Mouse (Mus musculus): ENCODE data around the gene Gm10447.
A peak's percentile ranks its signal among the peaks of the same experiment; 100 is the strongest.
"Not testable (repeated sequence)": the region's sequence is repeated elsewhere in the genome, so short reads cannot be mapped to it uniquely, and the experiment has no call there.

The Gm10447 gene

DNA sequence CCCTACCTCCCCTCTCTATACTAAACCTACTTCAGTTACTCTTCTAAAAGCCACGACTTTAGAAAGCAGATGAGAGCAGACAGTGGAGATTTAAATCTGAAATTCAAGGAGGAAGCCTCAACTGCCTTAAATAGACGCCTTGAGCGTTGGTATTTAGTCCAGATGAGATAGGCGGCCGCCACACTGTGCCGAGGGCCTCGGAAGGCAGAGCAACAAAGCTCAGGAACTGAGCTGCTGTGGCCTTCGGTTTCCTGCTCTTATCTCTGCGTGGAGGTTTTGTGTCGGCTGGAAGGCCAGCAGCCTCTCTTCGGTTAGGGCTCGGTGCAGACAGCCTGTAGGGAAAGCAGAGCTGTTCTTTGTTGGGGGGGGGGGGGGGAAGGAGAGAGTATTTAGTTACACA lies 15.0 kb downstream of the Gm10447 start:
- DNase-seq, result no peak

DNA sequence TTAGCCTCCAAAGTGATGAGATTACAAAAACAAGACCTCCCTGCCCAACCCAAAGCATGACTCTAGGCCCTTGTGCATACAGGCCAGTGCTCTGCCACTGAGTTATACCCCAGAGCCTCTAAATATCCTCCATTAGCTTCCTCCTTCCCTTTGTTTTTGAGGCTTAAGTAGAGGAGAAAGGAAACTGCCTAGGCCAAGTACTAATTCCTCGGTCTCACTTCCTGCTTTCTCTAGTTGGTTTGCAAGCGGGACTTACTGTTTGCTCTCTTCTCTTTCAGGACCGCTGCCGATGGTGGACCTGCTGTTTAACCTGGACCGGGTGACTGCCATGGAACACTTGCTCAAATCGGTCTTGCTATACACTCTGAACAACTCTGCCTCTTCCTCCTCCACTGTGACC lies 20.6 kb downstream of the Gm10447 start:
- no peak for DNase-seq

- DNase-seq, result no peak
Measured at GRCm38 (mm10) chr11:53435504-53435903, 21.4 kb downstream of the Gm10447 start.

- no peak for DNase-seq
Measured at GRCm38 (mm10) chr11:53433057-53433456, 23.9 kb downstream of the Gm10447 start.

- DNase-seq, result no peak
Measured at GRCm38 (mm10) chr11:53431347-53432056, 25.4 kb downstream of the Gm10447 start.

- DNase-seq, result peak; percentile 100
Measured at GRCm38 (mm10) chr11:53430670-53431346, 26.1 kb downstream of the Gm10447 start, which contains the start of the genes Uqcrq and Gdf9. Uqcrq (minus strand) TSS chr11:53430831. Gdf9 (plus strand) TSS chr11:53431023.

GRCm38 (mm10) chr11:53430300-53430669 lies 26.6 kb downstream of the Gm10447 start:
- no peak for DNase-seq

GRCm38 (mm10) chr11:53429182-53429581 lies 27.7 kb downstream of the Gm10447 start:
- no peak for DNase-seq

DNA sequence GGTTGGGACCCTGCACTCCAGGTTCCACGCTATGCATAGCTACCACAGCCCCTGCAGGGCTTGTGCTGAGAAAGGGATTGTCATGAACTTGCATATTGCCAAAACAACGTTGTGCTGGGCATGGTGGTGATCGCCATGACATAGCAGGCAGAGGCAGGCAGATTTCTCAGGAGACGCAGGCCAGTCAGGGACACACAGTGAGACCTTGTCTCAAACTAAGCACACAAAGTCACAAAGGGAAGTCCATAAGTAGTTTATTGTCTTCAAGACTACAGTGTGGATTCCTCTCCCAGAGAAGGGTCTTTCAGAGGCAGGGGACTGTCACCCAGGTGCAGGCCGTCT lies 28.2 kb downstream of the Gm10447 start:
- no peak for DNase-seq

- DNase-seq, result peak in 1 of 2 experiments; percentile 30
Measured at GRCm38 (mm10) chr11:53427993-53428715, 28.8 kb downstream of the Gm10447 start.

DNA sequence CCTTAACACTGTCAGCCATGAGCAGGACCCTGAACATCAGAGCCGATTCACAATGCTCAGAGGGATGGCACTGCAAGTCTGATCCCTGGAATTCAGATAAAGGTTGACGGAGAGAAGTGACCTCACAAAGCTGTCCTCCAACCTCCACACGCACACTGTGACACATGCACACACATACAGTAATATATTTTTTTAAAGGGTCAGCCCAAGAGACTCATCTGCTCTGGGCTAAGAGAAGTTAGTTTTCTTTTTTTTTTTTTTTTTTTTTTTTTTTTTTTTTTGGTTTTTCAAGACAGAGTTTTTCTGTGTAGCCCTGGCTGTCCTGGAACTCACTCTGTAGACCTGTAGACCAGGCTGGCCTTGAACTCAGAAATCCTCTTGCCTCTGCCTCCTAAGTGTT lies 30.0 kb downstream of the Gm10447 start:
- DNase-seq, result not testable (repeated sequence)

GRCm38 (mm10) chr11:53425711-53426255 lies 31.1 kb downstream of the Gm10447 start:
- DNase-seq, result peak in 1 of 2 experiments; percentile 18

DNA sequence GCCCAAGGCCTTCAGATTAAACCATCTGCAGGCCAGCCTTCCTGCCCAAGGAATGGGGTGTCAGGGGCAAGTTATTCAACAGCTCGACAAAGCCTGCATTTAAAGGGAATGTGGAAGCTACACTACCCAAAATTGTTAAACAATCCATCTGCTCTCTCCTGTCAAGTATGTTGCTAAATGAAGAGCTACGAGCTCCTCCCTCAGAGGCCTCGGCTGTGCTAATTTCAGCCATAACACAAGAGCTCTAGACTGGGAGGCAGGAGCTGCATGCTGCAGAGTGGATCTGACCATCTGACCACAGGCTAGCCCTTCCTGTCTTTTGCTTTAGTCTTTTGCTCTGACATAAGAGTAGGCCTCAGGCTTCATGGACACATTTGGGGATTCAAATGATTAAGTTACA lies 31.7 kb downstream of the Gm10447 start:
- DNase-seq, result no peak

DNA sequence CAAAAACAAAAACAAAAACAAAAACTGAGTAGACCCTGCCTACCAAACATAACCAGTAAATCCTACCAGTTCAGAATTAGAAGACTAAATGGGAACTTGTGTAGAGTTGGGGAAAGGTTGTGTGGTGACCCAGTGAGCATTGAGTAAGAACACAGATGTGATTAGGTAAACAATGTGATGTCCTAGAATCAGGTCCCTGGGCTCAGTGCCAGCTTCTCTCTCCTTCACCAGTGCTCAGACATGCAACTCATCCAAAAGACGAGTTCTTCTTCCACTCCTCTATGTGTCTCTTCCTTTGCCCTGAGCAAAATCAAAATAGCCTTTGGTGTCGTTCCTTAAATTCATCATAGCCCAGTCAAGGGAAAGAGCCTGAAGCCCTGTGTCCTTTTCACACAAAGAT lies 32.1 kb downstream of the Gm10447 start:
- peak; percentile 33 to 42 for DNase-seq

- DNase-seq, result peak; percentile 20 to 57
Measured at GRCm38 (mm10) chr11:53423036-53423435, 33.9 kb downstream of the Gm10447 start, which contains the start of gene Leap2. Leap2 (minus strand) TSS chr11:53423170.

GRCm38 (mm10) chr11:53418048-53418447 lies 38.9 kb downstream of the Gm10447 start:
- DNase-seq, result no peak

DNA sequence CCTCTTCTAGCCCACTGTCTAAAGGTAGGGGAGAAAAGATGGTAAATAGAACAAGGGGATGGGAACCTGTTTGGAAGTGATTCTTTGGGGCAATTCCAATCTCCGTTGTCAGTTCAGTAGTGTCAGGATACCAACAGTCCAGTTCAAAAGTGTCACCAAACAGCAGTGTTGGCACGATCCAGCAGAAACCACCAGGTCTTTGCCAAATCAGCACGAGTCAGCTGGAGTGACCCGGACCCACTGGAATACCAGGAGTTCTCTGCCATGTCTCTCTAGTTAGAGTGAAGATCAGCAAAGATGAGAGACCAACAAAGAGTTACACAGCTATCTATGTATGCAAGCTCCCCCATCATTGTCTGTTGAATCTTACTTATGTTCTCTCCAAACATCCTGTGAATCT lies 43.0 kb downstream of the Gm10447 start:
- DNase-seq, result no peak

DNA sequence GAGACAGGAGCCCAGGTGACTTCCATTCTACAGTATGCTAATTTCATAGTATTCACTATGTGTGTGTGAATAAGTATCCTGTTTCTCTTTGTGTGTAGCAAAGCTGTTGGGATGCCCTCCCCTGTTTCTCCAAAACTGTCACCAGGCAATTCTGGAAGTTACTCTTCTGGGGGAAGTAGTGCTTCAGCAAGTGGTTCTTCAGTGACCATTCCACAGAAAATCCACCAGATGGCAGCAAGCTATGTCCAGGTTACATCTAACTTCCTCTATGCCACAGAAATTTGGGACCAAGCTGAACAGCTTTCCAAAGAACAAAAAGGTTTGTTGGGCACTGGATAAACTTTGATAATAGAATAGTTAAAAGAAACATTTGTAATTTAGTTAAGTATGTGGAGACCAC lies 45.2 kb downstream of the Gm10447 start:
- peak in 1 of 2 experiments; percentile 33 for DNase-seq

Measured in kidney, postnatal 36 days (tissue).